Mouse (Mus musculus) intestine, embryonic 14.5 days (tissue): ENCODE measurements around the gene Fntb. TPM values are rescaled to one million over a fixed set of nuclear protein-coding genes. Genes with fewer than 3 reads are reported as not detected.

Source experiments
- ATAC-seq: fragments of 200-750 bp; cut with Nextera tagmentation; replicated peaks from 2 replicates; pipeline ENCODE4 v1.8.0; 2017; ENCODE audit warnings: low read depth, moderate number of reproducible peaks, moderate TSS enrichment, moderate library complexity; ENCODE audit not compliant: low FRiP score, low TSS enrichment
- DNase-seq: peaks from one replicate; pipeline ENCODE4 v3.0.0-alpha.2; 2018; ENCODE audit warnings: low spot score
- H3K27ac ChIP-seq: fragments of 300-500 bp; sonication (generic); 2 replicates; pipeline ENCODE4 v1.5.1; 2014; ENCODE audit warnings: low read depth, mild to moderate bottlenecking, control low read depth
- H3K27me3 ChIP-seq: fragments of 300-500 bp; sonication (generic); replicated peaks from 2 replicates; pipeline ENCODE4 v1.6.1; 2014; ENCODE audit warnings: low read length, control low read depth; ENCODE audit not compliant: control insufficient read depth, insufficient read depth
- H3K36me3 ChIP-seq: fragments of 300-500 bp; sonication (generic); 2 replicates; pipeline ENCODE4 v1.6.1; 2014; ENCODE audit warnings: low read length, control low read depth; ENCODE audit not compliant: control insufficient read depth, insufficient read depth
- H3K4me1 ChIP-seq: fragments of 300-500 bp; sonication (generic); replicated peaks from 2 replicates; pipeline ENCODE4 v1.6.1; 2014; ENCODE audit warnings: low read length, control low read depth, mixed read lengths; ENCODE audit not compliant: control insufficient read depth, insufficient read depth
- H3K4me2 ChIP-seq: fragments of 300-500 bp; sonication (generic); 2 replicates; pipeline ENCODE4 v1.6.1; 2014; ENCODE audit warnings: low read length
- H3K4me3 ChIP-seq: fragments of 300-500 bp; sonication (generic); 2 replicates; pipeline ENCODE4 v1.5.1; 2014; ENCODE audit warnings: low read depth, low read length, control low read depth, mixed read lengths
- H3K9ac ChIP-seq: fragments of 300-500 bp; sonication (generic); 2 replicates; pipeline ENCODE4 v1.6.1; 2014; ENCODE audit warnings: mild to moderate bottlenecking, low read length
- H3K9me3 ChIP-seq: fragments of 300-500 bp; sonication (generic); 2 replicates; pipeline ENCODE4 v1.6.1; 2016; ENCODE audit warnings: low read length, control low read depth; ENCODE audit not compliant: control insufficient read depth
- WGBS: fragments of 180-500 bp; shearing (Covaris S2); extraction: QIAGEN DNeasy Blood & Tissue Kit; methylation state at CpG from one replicate; pipeline ENCODE4 v1.1.7; 2014; 5-methylcytosine and 5-hydroxymethylcytosine counted together
- polyA plus RNA-seq: library from polyadenylated mRNA; unstranded; fragments of >200 nt; fragmentation: Nextera tagmentation; extraction: Ambion mirVana; gene quantifications from 2 replicates; pipeline ENCODE4 v1.2.1, GENCODE M21; 2014

The Fntb gene
- polyA plus RNA-seq, 1 experiment from 2014 or later, result 39.3 TPM

GRCm38 (mm10) chr12:76920990-76921389, 155.6 kb downstream of the Fntb start:
- Histone ChIP-seq H3K9me3 (no peaks in the 10 kb centered on the region), H3K36me3 (peaks cover 16% of the 10 kb centered on the region), H3K4me1 (no peaks in the 10 kb centered on the region), H3K4me2 (no peak overlapping the region), H3K4me3 (no peak overlapping the region), H3K9ac (no peak overlapping the region), H3K27ac (no peak overlapping the region), H3K27me3 (no peaks in the 10 kb centered on the region)
- ATAC-seq (no peak), DNase-seq (no peak)
- 78% methylated on average over 8 of the region's 8 CpGs for WGBS

GRCm38 (mm10) chr12:76923118-76923517, 157.7 kb downstream of the Fntb start:
- Histone ChIP-seq H3K9me3 (no peaks in the 10 kb centered on the region), H3K36me3 (peaks cover 12% of the 10 kb centered on the region), H3K4me1 (no peaks in the 10 kb centered on the region), H3K27me3 (no peaks in the 10 kb centered on the region), H3K4me3 (no peak overlapping the region), H3K27ac (no peak overlapping the region), H3K9ac (no peak overlapping the region), H3K4me2 (no peak overlapping the region)
- 81% methylated on average over 8 of the region's 8 CpGs for WGBS
- DNase-seq, result no peak
- no peak for ATAC-seq

- no peak overlapping the region for H3K27ac ChIP-seq
- no peak for ATAC-seq
Observed at GRCm38 (mm10) chr12:76924904-76925604, 159.7 kb downstream of the Fntb start.

GRCm38 (mm10) chr12:76926338-76926945, 161.1 kb downstream of the Fntb start:
- H3K36me3 ChIP-seq, result no peaks in the 10 kb centered on the region
- 75% methylated on average over 10 of the region's 10 CpGs for WGBS
- no peak overlapping the region for H3K9ac ChIP-seq
- no peak overlapping the region for H3K4me3 ChIP-seq
- no peaks in the 10 kb centered on the region for H3K9me3 ChIP-seq
- H3K27ac ChIP-seq, result no peak overlapping the region
- DNase-seq, result no peak
- H3K4me2 ChIP-seq, result no peak overlapping the region
- ATAC-seq, result no peak
- no peaks in the 10 kb centered on the region for H3K27me3 ChIP-seq
- H3K4me1 ChIP-seq, result no peaks in the 10 kb centered on the region

More at GRCm38 (mm10) chr12:76924904-76925604, 159.7 kb downstream of the Fntb start:
- no peaks in the 10 kb centered on the region for H3K4me1 ChIP-seq
- H3K27me3 ChIP-seq, result no peaks in the 10 kb centered on the region
- DNase-seq, result no peak
- no peaks in the 10 kb centered on the region for H3K9me3 ChIP-seq
- 92% methylated on average over 10 of the region's 10 CpGs for WGBS
- H3K36me3 ChIP-seq, result peaks cover 8% of the 10 kb centered on the region
- no peak overlapping the region for H3K9ac ChIP-seq
- no peak overlapping the region for H3K4me3 ChIP-seq
- H3K4me2 ChIP-seq, result no peak overlapping the region

GRCm38 (mm10) chr12:76927012-76927411, 161.6 kb downstream of the Fntb start:
- no peaks in the 10 kb centered on the region for H3K9me3 ChIP-seq
- H3K27me3 ChIP-seq, result no peaks in the 10 kb centered on the region
- 73% methylated on average over 3 of the region's 3 CpGs for WGBS
- H3K36me3 ChIP-seq, result no peaks in the 10 kb centered on the region
- DNase-seq (no peak), ATAC-seq (no peak)
- H3K4me2 ChIP-seq, result no peak overlapping the region
- H3K27ac ChIP-seq, result no peak overlapping the region
- no peak overlapping the region for H3K9ac ChIP-seq
- no peak overlapping the region for H3K4me3 ChIP-seq
- no peaks in the 10 kb centered on the region for H3K4me1 ChIP-seq

GRCm38 (mm10) chr12:76927539-76927938, 162.2 kb downstream of the Fntb start:
- no peak overlapping the region for H3K27ac ChIP-seq
- no peaks in the 10 kb centered on the region for H3K36me3 ChIP-seq
- no peaks in the 10 kb centered on the region for H3K27me3 ChIP-seq
- WGBS, result 65% methylated on average over 10 of the region's 10 CpGs
- ATAC-seq, result no peak
- H3K4me1 ChIP-seq, result no peaks in the 10 kb centered on the region
- H3K4me2 ChIP-seq, result no peak overlapping the region
- H3K4me3 ChIP-seq, result no peak overlapping the region
- H3K9me3 ChIP-seq, result no peaks in the 10 kb centered on the region
- H3K9ac ChIP-seq, result no peak overlapping the region
- DNase-seq, result no peak

GRCm38 (mm10) chr12:76930177-76930576, 164.8 kb downstream of the Fntb start:
- no peaks in the 10 kb centered on the region for H3K4me1 ChIP-seq
- no peaks in the 10 kb centered on the region for H3K27me3 ChIP-seq
- H3K4me2 ChIP-seq, result no peak overlapping the region
- DNase-seq (no peak), ATAC-seq (no peak)
- H3K9ac ChIP-seq, result no peak overlapping the region
- H3K4me3 ChIP-seq, result no peak overlapping the region
- WGBS, result 65% methylated on average over 6 of the region's 6 CpGs
- H3K27ac ChIP-seq, result no peak overlapping the region
- peaks cover 6% of the 10 kb centered on the region; the same call in 1 of the 2 replicates for H3K36me3 ChIP-seq
- no peaks in the 10 kb centered on the region for H3K9me3 ChIP-seq

GRCm38 (mm10) chr12:76931739-76932687, 166.6 kb downstream of the Fntb start:
- Histone ChIP-seq H3K4me2 (no peak overlapping the region), H3K27ac (no peak overlapping the region), H3K9me3 (no peaks in the 10 kb centered on the region), H3K36me3 (peaks cover 25% of the 10 kb centered on the region), H3K9ac (no peak overlapping the region), H3K27me3 (no peaks in the 10 kb centered on the region), H3K4me1 (no peaks in the 10 kb centered on the region), H3K4me3 (no peak overlapping the region)
- 68% methylated on average over 14 of the region's 14 CpGs for WGBS
- DNase-seq (no peak), ATAC-seq (no peak)
